8 mouse cellular contexts compared by ENCODE assay signal in the genomic region with DNA sequence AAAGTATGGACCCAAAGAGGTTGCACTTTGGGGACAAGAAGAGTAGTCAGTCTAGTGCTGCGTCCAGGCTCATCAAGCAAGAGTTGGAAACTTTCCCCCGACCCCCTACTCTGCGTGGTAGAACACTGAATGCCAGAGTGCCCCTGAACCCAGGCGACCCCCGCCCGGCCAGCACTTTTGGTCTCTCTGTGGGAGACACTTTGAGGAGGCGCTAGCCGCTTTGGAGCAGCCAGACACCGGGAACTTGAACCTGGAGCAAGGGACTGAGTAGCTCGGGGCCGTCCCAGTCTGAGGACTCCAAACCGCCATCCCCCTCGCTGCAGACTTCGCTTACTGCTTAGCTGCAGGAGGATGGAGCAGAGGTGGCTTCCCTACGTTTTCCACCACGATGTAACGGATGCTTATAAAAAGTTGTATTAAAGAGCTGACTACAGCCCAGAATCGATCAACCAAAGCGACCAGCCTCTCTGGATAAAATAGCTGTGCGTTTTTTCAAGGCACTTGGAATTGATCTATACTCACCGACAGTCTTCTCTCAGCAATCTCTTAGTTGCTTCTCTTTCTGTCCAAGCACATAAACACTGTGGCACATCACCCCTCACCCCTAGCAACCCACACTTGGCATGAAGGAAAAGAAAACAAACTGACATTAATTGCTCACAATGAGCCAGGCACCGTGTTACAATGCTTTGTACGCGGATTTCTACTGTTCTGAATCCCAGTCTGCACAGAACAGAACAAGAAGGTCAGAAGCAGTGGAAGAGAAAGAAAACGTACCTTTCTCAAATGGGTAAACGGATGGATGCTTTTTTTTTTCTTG. TPM values are rescaled to one million over a fixed set of nuclear protein-coding genes. Genes with fewer than 3 reads are reported as not detected.
DNase-seq lines count a peak whose midpoint lies in the region; ATAC-seq and TF ChIP-seq lines count a peak whose summit lies in the region.

No protein-coding gene starts in this region.

- H3K36me3 ChIP-seq in hindbrain, embryonic 10.5 days: no peaks in the 10 kb centered on the region

- no peak for TF ChIP-seq POLR2A in embryonic fibroblast, embryonic 13.5 days (IDR thresholded peaks at IDR 0.05; ENCODE audit: low read depth, low read length)
- no peak for TF ChIP-seq POLR2A in olfactory bulb, adult 2 months (IDR thresholded peaks at IDR 0.05; ENCODE audit: insufficient read depth, low read depth, low read length)

- H3K9me3 ChIP-seq in hindbrain, embryonic 10.5 days: no peaks in the 10 kb centered on the region

- H3K27me3 ChIP-seq in hindbrain, embryonic 10.5 days (ENCODE audit: insufficient read depth, poor library complexity, severe bottlenecking): peaks cover 36% of the 10 kb centered on the region

- ATAC-seq in cerebellum, adult (ENCODE audit: insufficient number of reproducible peaks, low FRiP score, low TSS enrichment): no peak

- WGBS in hindbrain, embryonic 10.5 days: 5% methylated on average over 26 of the region's 26 CpGs
- 6% methylated on average over 26 of the region's 26 CpGs for WGBS in olfactory bulb, adult 2 months

- no peak overlapping the region for H3K27ac ChIP-seq in embryonic fibroblast, embryonic 13.5 days (ENCODE audit: insufficient read depth, low read length)
- H3K27ac ChIP-seq in hindbrain, embryonic 10.5 days: peak overlapping the region; percentile 92
- no peak overlapping the region for H3K27ac ChIP-seq in olfactory bulb, adult 2 months (ENCODE audit: insufficient read depth, low read depth, low read length)

- TF ChIP-seq CTCF in embryonic fibroblast, embryonic 13.5 days (IDR thresholded peaks at IDR 0.05; ENCODE audit: borderline replicate concordance, insufficient read depth, low read length): no peak
- no peak for TF ChIP-seq CTCF in olfactory bulb, adult 2 months (IDR thresholded peaks at IDR 0.05; ENCODE audit: insufficient read depth, low read depth, low read length)

- 0 out of 2 replicates have a peak, but pooled peaks cover 2% of the 10 kb centered on the region for H3K4me1 ChIP-seq in embryonic fibroblast, embryonic 13.5 days (ENCODE audit: control insufficient read depth, insufficient read depth, low read length)
- H3K4me1 ChIP-seq in hindbrain, embryonic 10.5 days (replicated peaks): peaks cover 28% of the 10 kb centered on the region
- H3K4me1 ChIP-seq in olfactory bulb, adult 2 months (ENCODE audit: control insufficient read depth, insufficient read depth, low read length): peaks cover 4% of the 10 kb centered on the region

- DNase-seq in cerebellum, adult 11 months: peak; percentile 35
- peak; percentile 45 for DNase-seq in adrenal gland, adult 2 months
- DNase-seq in hindbrain, embryonic 10.5 days (ENCODE audit: low spot score): peak; percentile 63
- peak; percentile 3 for DNase-seq in liver
- no peak for DNase-seq in layer of hippocampus, adult 9-10 months (ENCODE audit: low spot score)

- H3K4me3 ChIP-seq in embryonic fibroblast, embryonic 13.5 days (ENCODE audit: insufficient read depth, low read length): peak overlapping the region; percentile 94
- peak overlapping the region; percentile 82 for H3K4me3 ChIP-seq in hindbrain, embryonic 10.5 days
- peak overlapping the region; percentile 85 for H3K4me3 ChIP-seq in olfactory bulb, adult 2 months (ENCODE audit: insufficient read depth, low read depth, low read length)

RNA-seq across cellular contexts. Expression of gene Auts2, which starts 1.2 kb away (rescaled TPM):
- 10 to 100 TPM; 20.2 to 46.3 TPM for total RNA-seq in adrenal gland, adult 2 months (2021)
- 31.0 and 51.6 TPM in 2 replicates for polyA plus RNA-seq in adrenal gland, adult 2 months (2012; rRNA removed)
- polyA plus RNA-seq in embryonic fibroblast, embryonic 13.5 days (2011; ENCODE audit: insufficient read length, low read depth, missing spikeins): 9.4 and 26.0 TPM in 2 replicates
- 41.9 and 56.7 TPM in 2 replicates for polyA plus RNA-seq in hindbrain, embryonic 10.5 days (2016; fragmentation: Nextera tagmentation; extraction: Ambion mirVana)
- not detected in 2 replicates for polyA plus RNA-seq in olfactory bulb, adult 2 months (2012; ENCODE audit: insufficient read depth, insufficient read length, low replicate concordance, missing spikeins)

Comparison
In these comparisons a context has a peak if more than half of its experiments do, and no peak if none do; other contexts are left out.
1. RNA of gene Auts2, which starts 1.2 kb away (polyA plus RNA-seq): 41.9 to 56.7 TPM in hindbrain, embryonic 10.5 days, 31.0 to 51.6 TPM in adrenal gland, adult 2 months and 9.4 to 26.0 TPM in embryonic fibroblast, embryonic 13.5 days; not detected in olfactory bulb, adult 2 months; every median in the first group is over 10 times any median in the second.
2. Peak in every context shown above with its lines, with median percentiles within 50 percentile points of each other: H3K4me3 ChIP-seq.